Mouse (Mus musculus): ENCODE data around the gene Miga2.

The Miga2 gene

DNA sequence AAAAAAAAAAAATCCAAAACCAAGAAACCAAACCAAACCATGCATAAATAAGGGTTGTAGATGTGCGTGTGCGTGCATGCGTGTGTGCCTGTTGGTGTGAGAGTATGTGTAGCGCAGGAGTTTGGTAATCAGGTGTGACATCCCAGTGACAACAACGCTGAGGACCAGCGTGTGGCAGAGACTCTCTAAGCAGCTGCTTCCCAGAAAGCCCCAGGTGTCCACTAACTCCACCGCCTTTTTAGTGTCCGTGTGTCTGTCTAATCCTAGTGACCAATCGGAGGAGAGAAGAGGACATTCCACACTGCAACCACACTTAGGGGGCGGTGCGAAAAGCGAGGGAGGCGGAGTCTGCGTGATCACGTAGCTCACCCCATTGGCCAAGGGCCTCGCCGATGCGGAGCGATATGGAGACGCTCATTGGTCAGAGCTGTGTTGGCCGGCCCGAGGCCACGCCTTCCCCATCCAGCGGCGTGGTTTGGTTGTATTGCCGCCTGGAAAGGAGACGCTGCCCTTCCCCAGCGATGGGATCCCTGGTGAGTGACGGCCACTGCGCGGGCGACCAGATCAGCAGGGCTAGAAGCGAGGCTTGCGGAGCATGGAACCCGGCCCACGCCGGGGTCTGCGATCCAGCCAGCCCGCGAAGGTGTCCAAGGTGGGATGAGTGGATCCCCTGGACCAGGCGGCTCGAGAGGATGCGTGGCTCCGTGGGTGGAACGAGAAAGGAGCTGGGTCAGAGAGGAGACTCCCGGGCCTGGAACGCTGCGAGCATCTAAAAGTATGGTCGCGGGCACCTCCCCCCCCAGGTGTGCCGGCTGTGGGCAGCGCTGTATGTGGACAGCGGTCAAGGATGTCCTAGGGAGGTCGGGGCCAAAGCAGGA is at the start of gene Miga2:
Gene Miga2 (plus strand): TSS at position 461 of the 878 bp plus-strand sequence.
- DNase-seq (ENCODE audit: low spot score in 2 of 2), result peak; percentile 93 to 98

DNA sequence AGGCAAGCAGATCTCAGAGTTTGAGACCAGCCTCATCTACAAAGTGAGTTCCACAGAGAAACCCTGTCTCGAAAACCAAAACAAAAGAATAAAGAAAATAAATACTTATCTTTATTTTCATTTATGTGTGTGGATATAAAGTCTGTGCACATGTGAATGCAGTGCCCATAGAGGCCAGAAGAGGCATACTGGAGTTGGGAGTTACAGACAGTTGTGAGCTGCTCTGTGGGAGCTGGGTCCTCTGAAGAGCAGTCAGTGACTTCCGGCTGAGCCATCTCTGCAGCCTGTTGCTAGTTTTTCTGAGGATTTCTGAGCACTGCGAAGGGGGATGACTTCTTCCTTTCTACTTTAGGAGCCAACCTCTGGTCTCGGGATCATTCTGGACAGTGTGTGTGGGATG is 47.9 kb upstream of the Miga2 start:
- DNase-seq (ENCODE audit: low spot score in 2 of 2), result no peak

DNA sequence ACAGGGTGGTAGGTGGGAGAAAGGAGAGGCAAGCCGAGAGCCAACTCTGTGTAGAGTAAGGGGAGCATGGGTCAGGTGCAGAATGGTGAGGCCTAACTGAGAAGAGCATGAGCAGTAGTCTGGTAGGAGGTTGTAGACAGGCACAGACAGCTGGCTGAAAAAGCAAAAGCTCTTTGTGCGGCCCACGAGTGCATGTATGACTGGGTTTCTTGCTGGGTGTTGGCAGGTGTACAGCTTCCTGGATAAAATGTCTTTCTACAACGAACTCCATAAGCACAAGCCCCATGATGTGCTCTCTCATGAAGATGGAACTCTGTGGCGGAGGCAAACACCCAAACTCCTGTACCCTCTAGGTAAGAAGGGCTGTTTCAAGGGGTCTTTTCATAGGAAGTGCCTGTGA is 47.1 kb upstream of the Miga2 start:
- no peak for DNase-seq (ENCODE audit: low spot score in 2 of 2)

DNA sequence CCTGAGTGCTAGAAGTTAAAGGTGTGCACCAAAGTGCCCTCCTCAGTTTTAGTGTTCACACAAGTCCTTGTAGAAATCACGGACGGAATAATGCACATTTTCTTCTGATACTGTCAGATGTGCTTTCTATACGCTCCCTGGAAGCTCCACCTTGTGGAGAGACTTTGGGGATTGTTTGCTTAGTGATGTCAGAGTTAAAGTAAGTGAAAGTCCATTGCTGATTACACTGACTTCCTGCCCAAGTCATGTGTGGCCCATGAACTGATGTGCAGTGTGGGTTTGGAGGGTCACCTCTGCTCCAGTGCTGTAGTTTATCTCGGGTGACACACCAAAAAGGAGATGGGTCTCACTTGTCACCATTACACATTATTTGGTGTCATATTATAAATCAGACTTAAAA is 44.8 kb upstream of the Miga2 start:
- no peak for DNase-seq (ENCODE audit: low spot score in 2 of 2)

DNA sequence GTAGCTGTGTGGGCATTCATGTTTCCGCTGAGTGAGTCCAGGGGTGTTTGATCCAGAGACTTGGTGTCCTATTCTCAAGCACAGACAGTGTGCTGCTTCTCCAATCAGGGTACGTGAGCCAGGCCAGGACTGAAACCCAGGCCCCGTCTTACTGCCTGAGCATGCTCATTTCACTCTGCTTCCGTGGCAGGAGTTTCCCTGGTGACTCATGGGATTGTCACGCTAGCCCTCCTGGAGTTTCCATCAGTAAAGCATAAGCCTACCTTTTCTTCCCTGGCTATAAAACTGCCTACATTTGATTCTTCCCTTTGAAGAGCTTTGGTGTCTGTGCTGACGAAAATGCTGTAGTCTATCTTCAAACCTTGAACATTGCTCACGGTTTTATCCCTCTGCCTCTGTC is 40.9 kb upstream of the Miga2 start:
- no peak for DNase-seq (ENCODE audit: low spot score in 2 of 2)

DNA sequence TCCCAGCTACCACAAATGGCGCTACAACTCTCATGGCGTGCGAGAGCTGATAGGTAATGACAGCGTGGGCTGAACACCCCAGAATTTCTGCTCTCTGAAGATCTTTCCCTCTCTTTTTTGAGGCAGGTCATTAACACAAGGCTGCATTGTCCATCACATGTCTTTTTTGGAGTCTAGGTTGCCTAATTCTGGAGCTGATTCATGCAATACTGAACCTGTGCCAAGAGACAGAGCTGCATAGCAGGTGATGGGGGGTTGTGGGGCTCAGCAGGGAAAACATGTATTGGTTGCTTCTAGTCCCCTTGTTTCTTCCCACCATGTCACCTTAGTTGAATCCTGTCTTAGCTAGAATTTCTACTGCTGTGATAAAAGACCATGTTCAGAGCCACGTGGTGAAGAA is 38.7 kb upstream of the Miga2 start:
- DNase-seq (ENCODE audit: low spot score in 2 of 2), result no peak

DNA sequence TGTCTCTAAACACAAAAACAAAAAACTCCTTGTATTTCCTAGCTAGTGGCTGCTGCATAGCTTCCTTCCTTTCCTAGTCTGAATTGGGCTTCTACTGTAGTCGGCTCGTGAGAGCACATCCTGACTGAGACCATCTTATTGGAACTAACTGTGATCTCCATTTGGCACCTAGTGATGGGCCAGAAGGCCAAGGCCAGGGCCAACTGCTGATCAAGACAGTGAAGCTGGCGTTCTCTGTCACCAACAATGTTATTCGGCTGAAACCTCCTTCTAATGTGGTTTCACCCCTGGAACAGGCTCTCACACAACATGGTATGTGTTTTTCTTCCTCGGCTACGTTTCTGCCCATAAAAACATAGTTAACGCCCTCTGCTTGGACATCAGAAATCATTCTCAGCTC is 36.8 kb upstream of the Miga2 start:
- DNase-seq (ENCODE audit: low spot score in 2 of 2), result no peak

DNA sequence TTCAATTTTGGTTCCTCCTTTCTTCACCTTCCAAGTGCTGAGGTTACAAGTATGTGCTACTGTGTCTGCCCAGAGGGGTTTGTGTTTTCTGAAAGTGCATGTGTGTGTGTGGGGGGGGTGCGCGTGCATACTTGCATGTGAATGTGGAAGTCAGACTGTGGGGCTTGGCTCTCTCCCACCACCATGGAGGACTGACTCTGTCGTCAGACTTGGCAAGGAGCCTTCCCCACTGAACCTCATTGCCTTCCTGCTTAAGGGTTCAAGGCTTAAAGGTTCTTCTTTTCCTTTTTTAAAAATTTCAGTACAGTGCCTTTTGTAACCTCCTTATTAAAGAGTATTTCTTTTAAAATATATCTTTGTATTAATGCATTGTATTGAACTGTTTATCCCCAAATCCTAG is 35.2 kb upstream of the Miga2 start:
- DNase-seq (ENCODE audit: low spot score in 2 of 2), result no peak

DNA sequence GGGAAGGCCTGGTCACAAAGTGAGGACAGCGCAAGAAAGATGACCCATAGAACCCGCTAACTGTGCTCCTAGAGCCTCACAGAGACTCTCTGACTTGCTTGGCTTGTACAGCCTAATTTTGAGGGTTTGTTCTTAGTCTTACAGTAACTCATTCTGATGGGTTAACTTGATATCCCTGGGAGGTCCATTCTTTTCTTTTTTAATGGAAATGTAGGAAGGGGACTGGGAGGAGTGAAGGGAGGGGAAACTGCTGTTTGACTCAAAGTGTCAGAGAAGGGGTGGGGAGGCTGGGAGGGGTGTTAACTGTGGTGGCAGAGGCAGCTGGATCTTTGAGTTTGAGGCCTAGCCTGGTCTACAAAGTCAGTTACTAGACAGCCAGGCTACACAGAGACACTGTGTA is 28.7 kb upstream of the Miga2 start:
- no peak for DNase-seq (ENCODE audit: low spot score in 2 of 2)

DNA sequence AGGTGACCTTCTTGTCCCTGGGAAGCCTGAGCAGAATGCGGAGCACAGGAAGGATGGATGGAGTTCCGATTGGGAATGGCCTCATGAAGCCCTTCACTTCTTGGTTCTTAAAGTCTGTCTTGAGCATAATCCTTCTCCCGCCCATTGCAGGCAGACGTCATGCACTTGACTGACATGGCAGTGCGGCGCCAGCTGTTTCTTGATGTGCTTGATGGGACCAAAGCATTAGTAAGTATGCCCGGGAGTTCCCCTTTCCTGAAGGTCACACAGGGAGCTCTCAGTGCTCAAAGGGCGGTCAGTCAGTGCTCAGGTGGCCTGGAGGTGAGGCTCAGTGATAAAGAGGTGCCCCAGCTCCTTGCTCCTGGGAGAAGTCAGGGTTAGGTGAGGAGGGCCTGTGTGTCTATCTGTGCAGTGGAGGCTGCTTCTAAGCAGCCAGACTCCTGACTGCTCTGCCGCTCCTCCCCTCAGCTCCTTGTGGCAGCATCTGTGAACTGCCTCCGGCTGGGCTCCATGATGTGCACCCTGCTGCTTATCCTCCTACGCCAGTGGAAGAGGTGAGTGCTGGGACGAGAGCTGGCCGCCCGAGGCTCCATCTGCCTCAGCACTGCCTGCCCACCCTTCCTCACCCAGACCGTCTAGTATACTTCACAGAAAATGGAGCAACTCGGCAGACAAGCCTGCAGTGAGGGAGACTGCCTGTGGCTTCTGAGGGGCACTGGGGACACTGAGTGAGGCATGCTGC is 27.7 kb upstream of the Miga2 start:
- no peak for DNase-seq (ENCODE audit: low spot score in 2 of 2)

DNA sequence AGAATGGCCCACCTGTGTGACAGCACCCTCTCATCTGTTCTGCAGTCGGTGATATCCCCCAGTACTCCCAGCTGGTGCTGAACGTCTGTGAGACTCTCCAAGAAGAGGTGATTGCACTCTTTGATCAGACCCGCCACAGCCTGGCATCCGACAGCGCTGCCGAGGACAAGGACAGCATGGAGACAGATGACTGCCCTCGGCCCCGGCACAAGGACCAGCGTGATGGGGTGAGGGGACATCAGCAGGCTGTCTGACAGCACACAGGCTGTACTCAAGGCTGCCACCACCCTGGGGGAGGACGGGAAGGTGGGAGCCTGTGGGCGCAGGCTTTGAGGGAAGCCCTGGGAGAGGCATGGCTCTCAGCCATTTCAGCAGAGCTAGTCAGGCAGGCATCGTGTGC is 26.9 kb upstream of the Miga2 start:
- DNase-seq (ENCODE audit: low spot score in 2 of 2), result no peak

DNA sequence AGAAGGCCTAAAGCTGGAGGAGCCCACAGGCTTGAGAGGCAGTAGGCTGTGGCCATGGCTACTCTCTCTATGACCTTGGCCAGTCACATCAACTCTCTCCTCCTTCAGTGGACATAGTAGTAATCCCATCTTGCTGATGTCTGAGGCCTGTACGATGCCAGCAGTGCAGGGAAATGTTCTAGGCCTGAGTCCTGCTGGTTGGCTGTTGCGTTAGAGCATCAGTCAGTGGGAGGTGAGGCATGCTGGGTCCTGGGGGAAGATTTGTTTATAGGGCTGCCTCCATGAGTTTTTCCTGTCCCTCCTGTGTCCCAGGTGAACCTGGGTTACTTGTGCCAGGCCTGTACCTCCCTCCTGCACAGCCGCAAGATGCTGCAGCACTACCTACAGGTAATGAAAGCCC is 22.0 kb upstream of the Miga2 start:
- no peak for DNase-seq (ENCODE audit: low spot score in 2 of 2)

DNA sequence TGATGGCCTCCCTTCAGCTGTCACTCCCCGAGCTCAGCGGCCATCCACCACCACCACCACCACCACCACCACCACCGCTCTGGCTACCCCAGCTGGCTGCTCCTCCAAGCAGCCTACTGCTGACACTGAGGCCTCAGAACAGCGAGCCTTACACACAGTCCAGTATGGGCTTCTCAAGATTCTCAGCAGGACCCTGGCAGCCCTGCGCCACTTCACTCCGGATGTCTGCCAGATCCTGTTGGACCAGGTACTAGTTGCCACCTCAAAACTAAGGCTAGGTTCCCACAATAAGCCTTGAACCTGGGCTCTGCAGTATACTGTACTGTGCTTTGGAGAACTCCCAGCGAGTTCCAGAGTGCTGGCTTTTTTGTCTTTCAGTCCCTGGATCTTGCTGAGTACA is 21.5 kb upstream of the Miga2 start:
- DNase-seq (ENCODE audit: low spot score in 2 of 2), result no peak

DNA sequence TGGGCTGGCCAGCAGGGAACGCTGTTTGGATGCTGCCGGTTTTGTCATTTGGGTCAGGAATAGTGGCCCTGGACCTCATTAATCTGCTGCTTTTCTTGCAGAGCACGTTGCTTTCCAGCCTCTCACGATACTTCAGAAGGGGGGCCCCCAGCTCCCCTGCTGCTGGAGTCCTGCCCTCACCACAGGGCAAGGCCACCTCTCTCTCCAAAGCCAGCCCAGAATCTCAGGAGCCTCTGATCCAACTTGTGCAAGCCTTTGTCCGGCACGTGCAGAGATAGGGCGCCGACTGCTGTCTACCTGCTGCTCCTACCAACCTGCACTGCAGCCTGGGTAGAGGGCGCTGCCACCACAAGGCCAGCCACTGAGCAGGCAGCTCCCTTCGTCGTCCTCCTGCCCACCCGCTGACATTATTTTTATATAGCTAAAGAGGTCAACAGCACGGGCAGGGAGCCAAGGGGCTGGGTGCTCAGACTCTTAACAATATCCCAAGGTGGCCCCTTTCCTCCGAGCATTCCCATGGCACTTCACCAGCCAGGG is 20.4 kb upstream of the Miga2 start:
- no peak for DNase-seq (ENCODE audit: low spot score in 2 of 2)

DNA sequence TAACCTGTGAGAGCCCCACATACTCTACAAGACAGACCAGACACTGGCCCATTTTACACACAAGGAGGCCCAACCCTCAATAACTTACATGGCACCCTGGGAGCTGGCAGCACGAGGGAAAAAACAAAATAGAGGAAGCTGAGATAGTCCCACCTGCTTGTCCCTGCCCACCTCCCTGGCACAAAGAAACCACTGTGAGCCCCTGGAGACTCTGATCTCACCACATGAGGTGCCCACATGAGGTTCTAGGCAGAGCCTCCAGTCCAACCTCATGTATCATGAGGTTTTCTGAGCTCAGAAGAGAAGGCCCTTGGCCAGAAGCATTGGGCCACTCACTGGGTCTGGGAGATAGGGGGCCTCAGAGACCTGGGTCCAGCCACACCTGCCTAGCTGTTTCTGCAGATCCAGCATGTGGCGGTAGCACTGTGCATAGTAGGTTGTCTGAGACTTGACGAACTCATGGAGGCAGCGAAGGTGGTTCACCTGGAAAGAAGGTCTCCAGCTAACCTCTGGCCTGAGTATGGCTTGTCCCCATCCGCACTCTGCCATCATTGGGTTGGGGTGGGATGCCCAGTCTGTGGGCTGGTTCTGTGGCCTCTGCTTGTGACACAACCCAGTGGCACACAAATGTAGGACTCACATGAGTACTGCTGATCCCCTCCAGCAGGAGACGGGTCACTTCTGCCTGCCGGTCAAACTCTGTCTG is 17.9 kb upstream of the Miga2 start:
- peak in 1 of 2 experiments; percentile 40 for DNase-seq (ENCODE audit: low spot score in 2 of 2)

DNA sequence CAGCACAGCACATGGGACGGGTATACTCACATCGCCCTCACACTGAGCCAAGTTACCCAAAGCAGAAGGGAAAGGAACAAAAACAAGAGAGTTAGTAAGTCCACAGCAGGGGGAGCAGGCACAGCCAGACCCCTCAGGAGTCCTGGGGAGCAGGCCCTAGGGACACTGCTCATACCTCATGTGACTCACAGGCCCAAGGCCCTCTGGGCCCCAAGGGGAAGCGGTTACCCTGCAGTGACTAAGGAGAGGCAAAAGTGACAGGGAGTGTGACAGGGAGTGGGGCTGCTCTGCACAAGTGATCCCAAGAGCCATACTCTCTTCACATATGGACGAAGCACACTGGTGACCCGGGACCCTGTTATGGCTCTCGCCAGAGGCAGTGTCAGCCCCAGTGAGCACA is 14.8 kb upstream of the Miga2 start:
- no peak for DNase-seq (ENCODE audit: low spot score in 2 of 2)

DNA sequence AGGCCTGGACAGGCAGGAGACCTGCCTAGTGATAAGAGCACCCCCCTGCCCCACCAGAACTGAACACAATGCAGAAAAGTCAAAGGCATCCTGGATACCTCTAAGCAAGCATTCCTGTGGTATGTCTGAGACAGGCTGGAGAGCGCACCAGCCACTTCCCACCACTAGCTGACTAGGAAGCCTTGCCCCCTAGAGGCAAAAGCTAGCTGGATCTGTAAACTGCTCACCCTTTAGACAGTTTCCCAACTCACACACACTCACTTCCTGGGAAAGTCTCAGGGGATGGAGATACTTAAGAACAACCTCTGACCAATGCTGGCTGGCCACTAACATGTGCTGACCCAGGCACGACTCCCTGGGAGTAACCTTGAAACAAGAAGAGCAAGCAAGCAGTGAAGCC is 12.9 kb upstream of the Miga2 start:
- DNase-seq (ENCODE audit: low spot score in 2 of 2), result no peak

DNA sequence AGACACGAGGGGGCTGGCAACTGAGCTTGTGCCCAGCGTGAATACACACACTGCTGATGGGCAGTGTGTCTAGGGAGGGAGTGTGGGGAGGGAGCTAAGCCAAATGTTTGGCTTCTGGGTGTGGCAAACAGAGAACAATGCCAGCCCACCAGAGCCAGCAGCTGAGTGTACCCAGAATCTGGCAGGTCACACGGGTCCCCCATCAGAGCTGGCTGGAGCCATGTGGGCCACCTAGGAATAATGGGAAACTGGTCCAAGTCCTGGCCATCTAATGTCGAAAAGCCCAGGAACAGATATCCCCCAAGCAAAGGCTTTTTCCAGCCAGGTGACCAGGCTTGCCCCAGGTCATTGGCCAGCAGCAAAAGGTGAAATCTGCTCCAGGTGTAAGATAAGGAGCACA is 8.2 kb upstream of the Miga2 start:
- no peak for DNase-seq (ENCODE audit: low spot score in 2 of 2)

DNA sequence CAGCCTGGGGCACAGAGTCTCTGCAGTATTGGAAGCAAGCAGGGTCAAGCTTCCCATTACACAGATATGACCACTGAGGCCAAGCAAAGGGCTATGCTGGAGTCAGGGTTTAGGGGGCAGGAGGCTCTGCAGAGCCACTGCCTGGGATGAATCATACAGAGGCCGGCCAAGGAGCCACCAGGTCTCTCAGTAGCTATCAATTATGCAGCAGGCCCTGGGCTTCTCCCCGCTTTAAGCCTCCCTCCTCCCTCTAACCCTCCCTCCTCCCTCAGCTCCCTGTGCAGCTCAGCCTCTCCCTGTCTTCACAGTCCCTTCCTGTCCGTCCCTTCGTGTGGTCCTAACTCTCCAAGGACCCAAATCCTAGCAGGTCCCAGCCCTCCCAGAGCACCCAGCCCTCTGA is 7.8 kb upstream of the Miga2 start:
- no peak for DNase-seq (ENCODE audit: low spot score in 2 of 2)

DNA sequence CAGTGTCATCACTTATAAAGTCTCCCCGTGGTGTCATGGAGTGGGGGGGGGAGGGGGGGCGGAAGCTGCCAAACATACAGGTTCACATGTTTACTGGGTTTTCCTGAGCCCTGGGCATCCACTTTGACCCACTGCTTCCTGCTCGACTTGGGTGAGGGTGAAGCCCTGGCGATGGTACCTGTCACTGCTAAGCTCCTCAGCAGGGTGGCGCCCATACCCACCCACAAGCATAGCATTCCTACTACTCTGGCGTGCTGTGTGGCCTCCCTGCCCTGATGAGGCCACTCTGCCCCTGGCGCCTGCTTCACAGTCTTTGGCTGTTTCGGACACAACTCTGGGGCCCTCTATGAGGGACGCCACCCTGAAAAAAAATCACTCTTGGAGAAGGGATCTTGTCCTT is 7.1 kb upstream of the Miga2 start:
- no peak for DNase-seq (ENCODE audit: low spot score in 2 of 2)

DNA sequence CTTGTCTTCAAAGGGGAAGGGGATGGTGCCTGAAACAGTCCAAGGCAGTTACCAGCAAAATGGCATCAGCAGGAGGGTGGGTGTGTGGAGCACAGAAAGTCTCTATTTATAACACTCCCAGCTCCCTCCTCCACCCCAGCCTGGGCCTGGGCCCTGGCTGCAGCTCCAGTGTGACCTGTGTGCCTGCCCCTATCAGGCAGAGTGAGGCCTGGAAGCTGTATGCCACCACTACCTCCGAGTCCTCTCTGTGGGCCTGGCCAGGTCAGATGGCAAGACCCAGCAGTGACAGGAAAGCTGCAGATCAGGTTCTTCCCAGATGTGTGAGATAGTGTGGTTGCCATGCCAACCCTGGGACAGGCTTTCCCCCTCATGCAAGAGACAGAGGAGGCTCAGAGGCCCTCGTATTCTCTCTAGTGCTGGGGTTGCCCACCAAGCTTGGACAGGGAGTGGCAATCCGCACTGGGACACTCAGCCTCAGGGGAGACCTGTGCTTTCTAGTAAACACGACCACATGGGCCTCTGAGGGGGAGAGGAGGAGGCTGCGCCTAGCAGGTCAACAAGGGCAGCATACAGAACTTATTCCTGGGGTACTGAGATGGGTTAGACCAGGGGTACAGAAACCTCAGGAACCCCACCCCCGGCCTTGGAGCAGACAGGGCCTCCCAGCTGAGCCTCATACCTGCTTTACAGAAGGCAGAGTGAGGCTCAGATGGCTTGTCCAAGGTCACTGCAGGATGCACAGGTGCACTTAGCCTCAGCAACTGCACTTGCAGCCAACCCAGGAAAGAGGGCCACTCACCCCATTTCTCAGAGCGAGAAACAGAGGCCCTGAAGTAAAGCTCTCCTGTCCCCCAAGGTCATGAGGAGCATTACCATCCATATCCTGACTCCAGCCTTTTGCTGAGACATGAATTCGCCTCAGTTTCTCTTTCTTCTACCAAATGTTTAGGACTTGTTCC is 6.2 kb upstream of the Miga2 start:
- no peak for DNase-seq (ENCODE audit: low spot score in 2 of 2)

Data from spleen, postnatal 10 days (tissue).